Mouse (Mus musculus): Measurements from ENCODE around the gene Chst3. TPM values are rescaled to one million over a fixed set of nuclear protein-coding genes. Genes with fewer than 3 reads are reported as not detected.
"Not testable (repeated sequence)": the region's sequence is repeated elsewhere in the genome, so short reads cannot be mapped to it uniquely, and the experiment has no call there.

The Chst3 gene
- polyA plus RNA-seq, 1 experiment from 2014 or later: 1.0 TPM

DNA sequence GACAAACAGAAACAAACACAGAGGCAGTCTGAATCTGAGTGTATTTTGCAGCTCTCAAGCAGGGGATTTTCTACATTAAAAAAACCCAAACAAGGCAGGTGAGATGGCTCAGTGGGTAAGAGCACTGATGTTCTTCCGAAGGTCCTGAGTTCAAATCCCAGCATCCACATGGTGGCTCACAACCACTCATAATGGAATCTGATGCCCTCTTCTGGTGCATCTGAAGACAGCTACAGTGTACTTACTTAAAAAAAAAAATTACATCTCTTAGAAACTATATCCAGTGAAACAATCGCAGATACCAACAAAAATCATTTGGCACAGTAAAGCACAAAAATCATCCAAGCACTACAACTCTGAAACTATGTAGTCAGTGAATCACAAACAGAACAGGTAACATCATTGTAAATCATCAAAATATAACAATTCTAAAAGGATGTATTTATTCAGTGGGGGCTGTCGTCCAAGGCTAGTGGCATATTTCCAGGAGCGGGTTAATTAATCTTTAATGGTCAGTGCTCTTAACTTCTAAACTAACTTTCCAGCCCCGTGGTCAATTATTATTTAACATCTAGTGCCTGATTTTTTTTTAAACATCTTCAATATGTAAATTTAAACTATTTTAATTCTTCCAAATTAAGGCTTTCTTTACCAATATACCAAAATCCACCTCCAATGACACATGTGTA, 2.7 kb upstream of the Chst3 start:
- H3K9me3 ChIP-seq (replicated peaks; ENCODE audit: control insufficient read depth, low read length, poor library complexity, severe bottlenecking); H3K4me3 ChIP-seq (ENCODE audit: low read depth, low read length); H3K36me3 ChIP-seq (ENCODE audit: control insufficient read depth, insufficient read depth, low read length); H3K9ac ChIP-seq (ENCODE audit: low read depth, low read length); H3K27ac ChIP-seq (ENCODE audit: low read length); ATAC-seq; H3K4me2 ChIP-seq (ENCODE audit: low read length): not testable (repeated sequence)
- 97% methylated on average over 5 of the region's 5 CpGs for WGBS
- peaks cover 12% of the 10 kb centered on the region for H3K4me1 ChIP-seq (ENCODE audit: control insufficient read depth, insufficient read depth, low read length)
- peaks cover 11% of the 10 kb centered on the region for H3K27me3 ChIP-seq (ENCODE audit: control insufficient read depth, insufficient read depth, low read depth, low read length)

DNA sequence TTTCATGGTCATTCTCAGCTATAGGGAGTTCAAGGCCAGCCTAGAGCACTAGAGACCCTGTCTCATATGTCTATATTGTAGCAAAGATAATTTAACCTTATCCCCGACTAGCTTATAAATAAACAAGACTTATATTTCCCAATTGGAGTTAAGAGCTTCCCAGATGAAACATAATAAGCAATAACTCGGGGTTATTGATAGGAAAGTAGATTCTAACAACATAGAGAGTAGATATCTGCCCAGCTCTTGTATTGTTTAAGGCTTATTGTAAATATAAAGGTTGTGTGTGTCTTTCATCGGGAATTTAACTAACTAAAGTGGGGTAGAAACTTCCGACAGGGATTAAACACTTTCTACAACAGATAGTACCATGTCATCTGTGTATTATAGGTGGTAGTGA, 1.5 kb upstream of the Chst3 start:
- H3K27me3 ChIP-seq (ENCODE audit: control insufficient read depth, insufficient read depth, low read depth, low read length): peaks cover 11% of the 10 kb centered on the region
- no peak for ATAC-seq
- 93% methylated on average over 4 of the region's 4 CpGs for WGBS
- H3K4me3 ChIP-seq (ENCODE audit: low read depth, low read length): no peak overlapping the region
- H3K27ac ChIP-seq (ENCODE audit: low read length): no peak overlapping the region
- peaks cover 12% of the 10 kb centered on the region for H3K4me1 ChIP-seq (ENCODE audit: control insufficient read depth, insufficient read depth, low read length)
- no peak overlapping the region for H3K9ac ChIP-seq (ENCODE audit: low read depth, low read length)
- no peaks in the 10 kb centered on the region for H3K36me3 ChIP-seq (ENCODE audit: control insufficient read depth, insufficient read depth, low read length)
- no peak overlapping the region for H3K4me2 ChIP-seq (ENCODE audit: low read length)
- no peaks in the 10 kb centered on the region for H3K9me3 ChIP-seq (replicated peaks; ENCODE audit: control insufficient read depth, low read length, poor library complexity, severe bottlenecking)

DNA sequence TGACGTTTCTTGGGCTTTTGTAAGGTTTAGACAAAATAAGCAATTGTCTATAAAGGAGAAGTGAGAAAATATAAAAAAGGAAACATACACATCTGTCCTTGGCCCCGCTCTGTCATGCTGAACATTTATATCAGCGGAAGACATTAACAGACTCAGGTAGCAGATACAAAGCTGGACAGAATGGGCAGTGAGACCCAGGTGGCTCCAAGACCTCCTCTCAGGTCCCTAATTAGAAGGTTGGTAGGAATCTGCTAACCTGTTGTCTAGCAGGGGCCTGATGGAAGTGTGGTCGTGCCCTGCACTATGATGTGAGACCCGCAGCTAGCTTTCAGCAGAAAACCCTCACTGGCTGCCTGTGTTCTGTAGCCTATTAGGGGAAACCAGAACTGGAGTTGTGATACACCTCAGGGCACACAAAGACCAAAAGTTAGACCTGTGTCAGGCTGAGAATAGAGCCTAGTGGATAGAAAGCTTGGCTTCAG, 1.0 kb upstream of the Chst3 start:
- peaks cover 12% of the 10 kb centered on the region for H3K4me1 ChIP-seq (ENCODE audit: control insufficient read depth, insufficient read depth, low read length)
- 75% methylated on average over 5 of the region's 5 CpGs for WGBS
- H3K9me3 ChIP-seq (replicated peaks; ENCODE audit: control insufficient read depth, low read length, poor library complexity, severe bottlenecking): no peaks in the 10 kb centered on the region
- no peaks in the 10 kb centered on the region for H3K36me3 ChIP-seq (ENCODE audit: control insufficient read depth, insufficient read depth, low read length)
- peaks cover 11% of the 10 kb centered on the region for H3K27me3 ChIP-seq (ENCODE audit: control insufficient read depth, insufficient read depth, low read depth, low read length)
- no peak for ATAC-seq
- H3K27ac ChIP-seq (ENCODE audit: low read length): no peak overlapping the region
- no peak overlapping the region for H3K4me3 ChIP-seq (ENCODE audit: low read depth, low read length)
- H3K4me2 ChIP-seq (ENCODE audit: low read length): no peak overlapping the region
- H3K9ac ChIP-seq (ENCODE audit: low read depth, low read length): no peak overlapping the region

DNA sequence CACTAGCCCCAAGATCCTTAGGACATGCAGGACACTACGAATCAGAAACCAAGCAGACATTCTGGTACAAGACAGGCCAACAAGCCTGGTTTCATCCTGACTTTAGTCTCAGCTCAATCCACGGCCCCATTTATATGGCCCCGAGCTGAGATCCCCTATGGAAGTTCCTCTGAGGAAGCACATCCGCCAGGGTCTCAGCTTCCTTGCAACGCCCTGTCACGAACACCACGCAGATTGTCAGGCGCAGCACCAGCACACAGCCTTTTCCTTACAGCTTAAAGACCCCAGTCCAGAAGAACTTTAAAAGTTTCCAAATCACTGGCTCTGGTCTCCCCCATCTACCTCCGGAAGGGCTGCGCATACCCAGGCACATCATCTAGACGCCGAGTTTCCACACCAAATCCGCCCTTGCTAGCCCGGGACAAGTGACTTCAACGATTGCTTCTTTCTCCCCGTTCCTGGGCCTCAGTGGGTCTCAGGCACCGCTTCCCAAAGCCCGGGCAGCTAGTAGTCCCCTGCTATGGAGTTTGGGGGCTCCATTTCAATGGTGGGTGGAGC, 948 bp downstream of the Chst3 start:
- Histone ChIP-seq H3K27ac (ENCODE audit: low read length) (peak overlapping the region; percentile 53; the same call in 1 of the 2 replicates), H3K9me3 (replicated peaks; ENCODE audit: control insufficient read depth, low read length, poor library complexity, severe bottlenecking) (no peaks in the 10 kb centered on the region), H3K9ac (ENCODE audit: low read depth, low read length) (peak overlapping the region; percentile 73), H3K4me1 (ENCODE audit: control insufficient read depth, insufficient read depth, low read length) (peaks cover 12% of the 10 kb centered on the region), H3K27me3 (ENCODE audit: control insufficient read depth, insufficient read depth, low read depth, low read length) (peaks cover 11% of the 10 kb centered on the region), H3K36me3 (ENCODE audit: control insufficient read depth, insufficient read depth, low read length) (no peaks in the 10 kb centered on the region), H3K4me2 (ENCODE audit: low read length) (peak overlapping the region; percentile 99), H3K4me3 (ENCODE audit: low read depth, low read length) (peak overlapping the region; percentile 60)
- 7% methylated on average over 18 of the region's 18 CpGs for WGBS
- ATAC-seq: no peak

DNA sequence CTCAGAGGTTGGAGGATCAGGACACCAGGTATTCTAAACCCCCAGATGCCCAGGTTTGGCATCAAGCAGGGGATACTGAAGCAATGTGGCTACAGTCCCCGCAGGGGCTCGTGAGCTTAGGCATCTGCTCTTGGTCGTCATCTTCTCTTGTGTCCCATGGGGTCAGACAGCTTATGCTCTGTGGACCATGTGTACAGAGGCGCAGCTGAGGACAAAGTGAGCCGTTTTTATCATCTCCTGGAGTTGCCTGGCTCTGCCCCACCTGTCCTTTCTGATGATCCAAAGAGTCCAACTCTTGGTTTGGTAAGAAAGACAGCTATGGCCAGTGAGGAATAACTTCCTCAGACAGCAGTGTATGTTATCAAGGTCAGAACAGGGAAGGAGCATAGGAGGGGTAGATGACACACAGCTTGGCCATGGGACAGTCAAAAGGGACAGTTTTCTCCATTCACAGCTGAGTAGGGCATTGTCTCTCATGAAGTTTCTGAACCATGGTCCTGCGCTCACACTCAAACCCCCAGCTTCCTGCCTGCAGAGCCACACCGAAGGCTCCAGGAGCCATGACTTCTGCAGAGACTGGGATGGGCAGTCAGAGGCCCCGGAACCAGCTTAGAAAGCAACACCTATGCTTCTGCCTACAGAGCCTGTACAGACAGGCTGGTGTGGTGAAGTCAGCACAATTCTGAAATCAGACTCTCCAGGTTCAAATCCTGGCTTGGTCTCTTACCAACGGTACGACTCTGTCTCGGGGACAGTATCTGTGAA, 2.5 kb downstream of the Chst3 start:
- H3K4me3 ChIP-seq (ENCODE audit: low read depth, low read length): no peak overlapping the region
- 90% methylated on average over 11 of the region's 11 CpGs for WGBS
- H3K27ac ChIP-seq (ENCODE audit: low read length): no peak overlapping the region
- no peaks in the 10 kb centered on the region for H3K36me3 ChIP-seq (ENCODE audit: control insufficient read depth, insufficient read depth, low read length)
- H3K27me3 ChIP-seq (ENCODE audit: control insufficient read depth, insufficient read depth, low read depth, low read length): peaks cover 11% of the 10 kb centered on the region
- no peak overlapping the region for H3K9ac ChIP-seq (ENCODE audit: low read depth, low read length)
- no peaks in the 10 kb centered on the region for H3K9me3 ChIP-seq (replicated peaks; ENCODE audit: control insufficient read depth, low read length, poor library complexity, severe bottlenecking)
- ATAC-seq: no peak
- H3K4me2 ChIP-seq (ENCODE audit: low read length): no peak overlapping the region
- H3K4me1 ChIP-seq (ENCODE audit: control insufficient read depth, insufficient read depth, low read length): peaks cover 21% of the 10 kb centered on the region

DNA sequence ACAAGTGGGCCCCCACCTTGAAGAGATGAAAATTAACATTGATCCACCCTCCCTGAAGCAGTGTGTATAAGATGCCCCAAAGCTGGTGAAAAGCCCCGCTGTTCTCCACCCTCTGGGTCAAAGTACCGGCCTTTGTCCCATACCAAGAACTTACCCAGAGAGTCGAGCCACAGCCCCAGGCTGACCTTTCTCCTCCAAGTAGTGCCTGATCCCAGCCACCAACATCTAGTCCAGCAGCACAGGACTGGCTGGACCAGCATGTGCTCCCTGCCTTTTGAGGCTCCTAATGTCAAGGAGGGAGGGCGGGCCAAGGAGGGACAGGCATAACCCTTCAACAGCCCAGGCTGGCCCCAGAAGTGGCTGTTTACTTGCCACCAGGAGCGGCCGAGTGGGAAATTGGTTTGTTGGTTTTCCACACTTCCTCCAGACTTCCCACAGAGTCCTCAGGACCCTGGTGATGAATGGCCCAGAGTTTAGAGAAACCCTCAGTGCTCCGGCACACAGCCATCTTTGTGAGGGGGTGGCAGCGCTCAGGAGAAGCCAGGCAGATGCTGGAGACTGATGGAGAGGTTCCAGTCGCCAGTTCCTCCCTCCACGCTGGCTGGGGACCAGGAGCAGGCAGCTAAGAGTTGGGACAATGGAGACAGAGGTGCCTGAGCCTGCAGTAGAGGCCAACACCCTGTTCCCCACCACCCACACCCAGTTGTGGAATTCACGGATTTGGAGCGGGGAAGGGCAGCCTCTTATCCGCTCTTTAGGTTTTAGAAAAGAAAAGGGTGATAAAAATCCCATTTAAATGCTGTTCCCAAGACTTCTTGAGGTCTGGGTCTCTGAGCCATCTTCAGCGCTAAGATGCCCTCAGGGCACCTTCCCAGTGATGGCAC, 3.7 kb downstream of the Chst3 start:
- peaks cover 21% of the 10 kb centered on the region for H3K4me1 ChIP-seq (ENCODE audit: control insufficient read depth, insufficient read depth, low read length)

DNA sequence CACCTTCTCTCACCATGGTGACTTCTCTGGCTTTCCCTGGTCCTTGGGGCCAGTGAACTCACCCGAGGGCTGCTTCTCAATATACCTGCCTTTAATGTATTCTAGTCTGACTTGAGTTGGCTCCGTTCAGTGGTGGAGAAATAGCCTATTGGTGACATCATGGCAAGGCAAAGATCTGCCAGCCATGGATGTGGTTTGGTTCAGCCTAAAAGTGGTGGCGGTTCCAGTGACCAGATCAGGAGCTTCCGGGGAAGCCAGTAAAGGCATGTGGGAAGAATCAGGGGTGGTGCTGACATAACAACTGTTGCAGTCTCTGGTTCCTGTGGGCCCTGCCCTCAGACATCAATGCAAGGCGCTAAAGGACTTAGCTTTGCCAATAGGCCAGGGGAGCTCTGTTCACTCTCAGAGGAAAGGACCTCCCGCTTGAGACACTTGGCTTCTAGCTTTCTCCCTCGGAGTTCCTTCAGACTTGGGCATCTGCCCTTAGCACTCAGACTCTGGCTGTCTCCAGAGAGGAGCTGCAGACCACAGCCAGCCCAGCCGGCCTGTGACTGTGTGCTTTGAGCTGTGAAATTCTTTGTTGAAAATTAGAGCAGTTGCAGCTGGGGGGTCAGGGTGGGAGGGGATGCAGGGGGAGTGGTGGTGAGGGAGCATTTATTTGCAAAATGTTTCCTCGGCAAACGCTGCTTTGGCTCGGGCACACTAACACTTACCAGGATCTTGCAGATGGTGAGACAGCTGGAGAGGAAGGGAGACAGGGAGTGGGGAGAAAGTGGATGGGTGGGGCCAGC, 6.3 kb downstream of the Chst3 start:
- ATAC-seq: no peak
- H3K9ac ChIP-seq (ENCODE audit: low read depth, low read length): no peak overlapping the region
- H3K27me3 ChIP-seq (ENCODE audit: control insufficient read depth, insufficient read depth, low read depth, low read length): peaks cover 1% of the 10 kb centered on the region; the same call in 1 of the 2 replicates
- H3K36me3 ChIP-seq (ENCODE audit: control insufficient read depth, insufficient read depth, low read length): no peaks in the 10 kb centered on the region
- no peak overlapping the region for H3K27ac ChIP-seq (ENCODE audit: low read length)
- no peaks in the 10 kb centered on the region for H3K9me3 ChIP-seq (replicated peaks; ENCODE audit: control insufficient read depth, low read length, poor library complexity, severe bottlenecking)
- H3K4me1 ChIP-seq (ENCODE audit: control insufficient read depth, insufficient read depth, low read length): peaks cover 9% of the 10 kb centered on the region; the same call in 1 of the 2 replicates
- H3K4me2 ChIP-seq (ENCODE audit: low read length): no peak overlapping the region
- WGBS: 32% methylated on average over 11 of the region's 11 CpGs
- H3K4me3 ChIP-seq (ENCODE audit: low read depth, low read length): no peak overlapping the region

More for the DNA sequence above, 3.7 kb downstream of the Chst3 start:
- H3K4me3 ChIP-seq (ENCODE audit: low read depth, low read length): no peak overlapping the region
- no peaks in the 10 kb centered on the region for H3K9me3 ChIP-seq (replicated peaks; ENCODE audit: control insufficient read depth, low read length, poor library complexity, severe bottlenecking)
- H3K36me3 ChIP-seq (ENCODE audit: control insufficient read depth, insufficient read depth, low read length): no peaks in the 10 kb centered on the region
- no peak for ATAC-seq
- H3K27ac ChIP-seq (ENCODE audit: low read length): no peak overlapping the region
- no peak overlapping the region for H3K4me2 ChIP-seq (ENCODE audit: low read length)
- no peak overlapping the region for H3K9ac ChIP-seq (ENCODE audit: low read depth, low read length)
- 70% methylated on average over 14 of the region's 14 CpGs for WGBS
- H3K27me3 ChIP-seq (ENCODE audit: control insufficient read depth, insufficient read depth, low read depth, low read length): peaks cover 11% of the 10 kb centered on the region

DNA sequence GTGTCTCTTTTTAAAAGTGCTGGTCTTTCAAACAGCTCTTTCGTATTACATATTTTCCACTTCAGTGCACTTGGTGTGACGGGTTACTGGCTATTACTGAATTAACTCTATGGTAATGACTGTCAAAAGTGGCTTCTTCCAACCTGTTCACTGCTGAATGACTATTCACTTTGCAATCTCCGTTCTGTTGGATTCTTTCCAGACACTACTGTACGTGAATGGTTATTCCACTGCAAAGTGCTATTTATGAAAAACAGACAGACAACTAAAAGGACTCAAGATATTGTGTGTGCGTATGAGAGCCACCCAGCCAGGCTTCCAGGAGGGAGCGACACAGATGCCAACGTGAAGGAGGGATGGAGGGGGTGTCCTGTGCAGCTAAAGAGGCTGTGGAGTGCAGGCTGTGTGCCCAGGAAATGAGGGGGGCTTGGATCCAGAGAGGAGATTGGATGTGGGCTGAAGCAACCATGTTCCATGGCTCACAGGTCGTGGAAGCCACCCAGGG, 7.5 kb downstream of the Chst3 start:
- no peak for ATAC-seq
- H3K9me3 ChIP-seq (replicated peaks; ENCODE audit: control insufficient read depth, low read length, poor library complexity, severe bottlenecking): no peaks in the 10 kb centered on the region
- H3K27ac ChIP-seq (ENCODE audit: low read length): no peak overlapping the region; the same call in 1 of the 2 replicates
- H3K9ac ChIP-seq (ENCODE audit: low read depth, low read length): no peak overlapping the region
- no peaks in the 10 kb centered on the region for H3K36me3 ChIP-seq (ENCODE audit: control insufficient read depth, insufficient read depth, low read length)
- H3K4me3 ChIP-seq (ENCODE audit: low read depth, low read length): no peak overlapping the region
- H3K27me3 ChIP-seq (ENCODE audit: control insufficient read depth, insufficient read depth, low read depth, low read length): no peaks in the 10 kb centered on the region
- H3K4me2 ChIP-seq (ENCODE audit: low read length): no peak overlapping the region
- 49% methylated on average over 8 of the region's 8 CpGs for WGBS
- peaks cover 9% of the 10 kb centered on the region; the same call in 1 of the 2 replicates for H3K4me1 ChIP-seq (ENCODE audit: control insufficient read depth, insufficient read depth, low read length)
